In the genomic region with DNA sequence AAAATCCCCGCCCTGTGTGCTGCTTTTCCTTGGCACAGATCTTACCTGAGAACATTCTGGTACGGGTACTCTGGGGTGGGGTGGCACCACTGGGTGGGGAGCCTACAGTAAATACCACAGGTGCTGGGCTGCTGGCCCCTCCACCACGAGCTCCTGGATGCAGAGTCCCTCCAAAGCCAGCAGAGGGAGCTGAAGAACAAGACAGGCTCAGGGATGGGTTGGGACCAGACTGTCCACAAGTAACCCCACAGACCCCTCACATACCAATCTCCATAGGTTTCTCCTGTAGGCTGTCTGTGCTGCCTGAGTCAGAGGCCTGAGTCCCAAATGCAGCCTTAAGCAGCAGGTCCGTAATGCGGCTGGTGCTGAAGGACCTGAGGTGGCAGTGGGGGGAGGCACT, we compare ENCODE assay signal across 8 mouse cellular contexts. TPM values are rescaled to one million over a fixed set of nuclear protein-coding genes. Genes with fewer than 3 reads are reported as not detected.
DNase-seq lines count a peak whose midpoint lies in the region; ATAC-seq and TF ChIP-seq lines count a peak whose summit lies in the region.

No protein-coding gene starts in this region.

- H3K27ac ChIP-seq in forebrain, embryonic 12.5 days = no peak overlapping the region
- no peak overlapping the region for H3K27ac ChIP-seq in lung, embryonic 14.5 days (ENCODE audit: low read depth)

- H3K9me3 ChIP-seq in forebrain, embryonic 12.5 days = no peaks in the 10 kb centered on the region
- H3K9me3 ChIP-seq in lung, embryonic 14.5 days (ENCODE audit: low read depth, low read length) = no peaks in the 10 kb centered on the region

- peaks cover 92% of the 10 kb centered on the region for H3K36me3 ChIP-seq in forebrain, embryonic 12.5 days (replicated peaks)
- H3K36me3 ChIP-seq in lung, embryonic 14.5 days (ENCODE audit: insufficient read depth) = peaks cover 88% of the 10 kb centered on the region

- H3K4me2 ChIP-seq in forebrain, embryonic 12.5 days = no peak overlapping the region
- no peak overlapping the region for H3K4me2 ChIP-seq in lung, embryonic 14.5 days

- no peaks in the 10 kb centered on the region for H3K4me1 ChIP-seq in forebrain, embryonic 12.5 days
- no peaks in the 10 kb centered on the region for H3K4me1 ChIP-seq in lung, embryonic 14.5 days (ENCODE audit: insufficient read depth)

- H3K27me3 ChIP-seq in forebrain, embryonic 12.5 days = no peaks in the 10 kb centered on the region
- no peaks in the 10 kb centered on the region for H3K27me3 ChIP-seq in lung, embryonic 14.5 days (ENCODE audit: insufficient read depth, low read length)

- peak; percentile 74 for TF ChIP-seq CTCF in lung, embryonic 14.5 days (IDR thresholded peaks at IDR 0.05; ENCODE audit: low read depth)

- 61% methylated on average over 5 of the region's 5 CpGs for WGBS in forebrain, embryonic 12.5 days
- WGBS in lung, embryonic 14.5 days = 62% methylated on average over 5 of the region's 5 CpGs

- peak; percentile 95 for DNase-seq in heart, adult 11 months
- no peak for DNase-seq in heart, adult 9 months (ENCODE audit: low spot score in 2 of 2)
- peak; percentile 79 for DNase-seq in R1 (ENCODE audit: low read depth, low spot score)
- peak; percentile 72 for DNase-seq in induced T-regulatory cell, adult 2 months (ENCODE audit: low read depth)
- DNase-seq in lung, embryonic 14.5 days = peak; percentile 77
- DNase-seq in retina, embryonic 14.5 days (ENCODE audit: low spot score) = peak; percentile 72
- DNase-seq in right cerebral cortex, postnatal 14 days = no peak

- ATAC-seq in forebrain, embryonic 12.5 days (ENCODE audit: low FRiP score) = peak; percentile 63
- ATAC-seq in lung, embryonic 14.5 days (ENCODE audit: insufficient read depth) = peak; percentile 59

- H3K4me3 ChIP-seq in forebrain, embryonic 12.5 days (replicated peaks) = no peak overlapping the region
- H3K4me3 ChIP-seq in lung, embryonic 14.5 days (ENCODE audit: low read depth, low read length) = no peak overlapping the region

- H3K9ac ChIP-seq in forebrain, embryonic 12.5 days = no peak overlapping the region
- no peak overlapping the region for H3K9ac ChIP-seq in lung, embryonic 14.5 days

RNA-seq across cellular contexts. Expression of a gene that starts 8.2 kb away (rescaled TPM):
- 28.8 and 30.1 TPM in 2 replicates for polyA plus RNA-seq in forebrain, embryonic 12.5 days (2016; fragmentation: Nextera tagmentation; extraction: Ambion mirVana)
- polyA plus RNA-seq in lung, embryonic 14.5 days (2014; fragmentation: Nextera tagmentation; extraction: Ambion mirVana) = 20.6 and 22.4 TPM in 2 replicates

RNA-seq across cellular contexts. Expression of a gene that starts 18.2 kb away (rescaled TPM):
- polyA plus RNA-seq in forebrain, embryonic 12.5 days (2016; fragmentation: Nextera tagmentation; extraction: Ambion mirVana) = 70.3 and 70.9 TPM in 2 replicates
- polyA plus RNA-seq in lung, embryonic 14.5 days (2014; fragmentation: Nextera tagmentation; extraction: Ambion mirVana) = 52.8 and 60.5 TPM in 2 replicates

RNA-seq across cellular contexts. Expression of a gene that starts 21.2 kb away (rescaled TPM):
- polyA plus RNA-seq in forebrain, embryonic 12.5 days (2016; fragmentation: Nextera tagmentation; extraction: Ambion mirVana) = 33.8 and 34.2 TPM in 2 replicates
- polyA plus RNA-seq in lung, embryonic 14.5 days (2014; fragmentation: Nextera tagmentation; extraction: Ambion mirVana) = 35.1 and 39.2 TPM in 2 replicates

RNA-seq across cellular contexts. Expression of a gene that starts 50.9 kb away (rescaled TPM):
- polyA plus RNA-seq in forebrain, embryonic 12.5 days (2016; fragmentation: Nextera tagmentation; extraction: Ambion mirVana) = 19.4 and 20.6 TPM in 2 replicates
- 25.6 and 28.1 TPM in 2 replicates for polyA plus RNA-seq in lung, embryonic 14.5 days (2014; fragmentation: Nextera tagmentation; extraction: Ambion mirVana)

RNA-seq across cellular contexts. Expression of a gene that starts 51.1 kb away (rescaled TPM):
- 29.2 and 34.5 TPM in 2 replicates for polyA plus RNA-seq in forebrain, embryonic 12.5 days (2016; fragmentation: Nextera tagmentation; extraction: Ambion mirVana)
- 32.0 and 33.8 TPM in 2 replicates for polyA plus RNA-seq in lung, embryonic 14.5 days (2014; fragmentation: Nextera tagmentation; extraction: Ambion mirVana)

Comparison
In these comparisons a context has a peak if more than half of its experiments do, and no peak if none do; other contexts are left out.
1. DNase-seq: peak in heart, adult 11 months (single experiment), R1 (single experiment), induced T-regulatory cell, adult 2 months (single experiment), lung, embryonic 14.5 days (single experiment) and retina, embryonic 14.5 days (single experiment); none in heart, adult 9 months (0 of 2) and right cerebral cortex, postnatal 14 days (single experiment).